Mouse (Mus musculus) ovary, postnatal 14 days (tissue): ENCODE measurements around the gene Pgap2.

ENCODE experiments used
- DNase-seq: peaks from one replicate; pipeline ENCODE4 v3.0.0; 2022; ENCODE audit warnings: low spot score

Pgap2 gene

DNA sequence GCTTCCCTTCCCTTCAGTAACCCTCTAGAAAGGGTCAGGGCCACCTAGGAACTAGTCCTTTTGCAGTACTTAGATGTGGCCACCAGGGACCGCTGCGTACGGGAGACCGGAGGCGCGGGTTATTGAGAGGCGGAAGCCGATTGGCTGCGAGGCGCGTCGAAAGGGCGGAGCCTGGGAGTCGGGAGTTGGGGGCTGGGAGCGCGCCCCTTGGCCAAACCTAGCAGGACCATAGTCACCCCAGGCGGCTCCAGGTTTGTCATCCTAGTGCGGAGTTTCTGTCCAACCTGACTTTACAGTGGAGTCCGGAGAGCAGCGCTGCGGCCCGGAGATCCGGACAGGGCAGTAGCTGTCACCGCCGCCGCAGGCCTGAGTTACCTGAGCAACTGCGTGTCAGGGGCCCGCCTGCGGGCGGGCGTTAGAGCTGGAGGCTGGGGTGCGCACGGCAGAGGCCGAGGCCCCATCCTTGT lies 57.1 kb downstream of the Pgap2 start:
- peak; percentile 93 for DNase-seq

DNA sequence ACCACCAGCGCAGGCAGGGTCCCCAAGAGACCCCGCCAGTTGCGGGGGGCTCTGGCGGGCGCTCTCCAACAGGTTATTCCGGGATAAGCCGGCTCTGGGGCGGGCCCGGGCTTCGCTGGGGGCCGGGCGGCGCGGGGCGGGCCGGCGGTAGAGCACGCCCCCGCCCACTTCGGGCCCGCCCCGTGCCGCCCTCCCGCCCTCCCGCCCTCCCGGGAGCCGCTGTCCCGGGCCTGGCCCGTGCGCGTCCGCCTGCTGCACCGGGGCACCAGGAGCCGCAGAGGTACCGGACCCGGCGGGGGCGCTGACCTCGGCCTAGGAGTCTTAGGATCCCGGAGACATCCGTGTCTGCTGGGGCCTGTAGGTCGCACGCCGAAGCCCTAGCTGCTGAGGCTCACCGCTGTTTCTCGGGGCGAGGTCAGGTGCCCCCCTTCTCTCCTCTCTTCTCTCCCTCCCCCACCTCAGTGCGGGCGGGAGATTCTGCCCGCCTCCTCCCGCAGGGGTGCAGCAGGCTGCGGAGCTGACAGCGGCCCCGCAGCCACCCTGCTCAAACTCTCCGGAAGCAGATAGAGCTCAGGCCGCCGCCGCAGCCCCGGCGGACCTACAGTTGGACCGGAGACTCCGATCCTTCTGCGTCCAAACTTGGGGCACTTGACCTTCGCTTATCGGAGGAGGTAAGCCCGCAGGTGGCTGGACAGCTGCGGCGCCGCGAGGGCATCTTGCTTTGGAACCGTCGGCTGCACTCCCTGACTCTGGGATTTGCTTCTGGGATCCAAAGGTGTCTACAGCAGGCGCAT lies 57.8 kb downstream of the Pgap2 start, which contains the start of gene Stim1:
Stim1 (plus strand) TSS at position 206 of the 794 bp plus-strand sequence.
- DNase-seq: peak; percentile 42

DNA sequence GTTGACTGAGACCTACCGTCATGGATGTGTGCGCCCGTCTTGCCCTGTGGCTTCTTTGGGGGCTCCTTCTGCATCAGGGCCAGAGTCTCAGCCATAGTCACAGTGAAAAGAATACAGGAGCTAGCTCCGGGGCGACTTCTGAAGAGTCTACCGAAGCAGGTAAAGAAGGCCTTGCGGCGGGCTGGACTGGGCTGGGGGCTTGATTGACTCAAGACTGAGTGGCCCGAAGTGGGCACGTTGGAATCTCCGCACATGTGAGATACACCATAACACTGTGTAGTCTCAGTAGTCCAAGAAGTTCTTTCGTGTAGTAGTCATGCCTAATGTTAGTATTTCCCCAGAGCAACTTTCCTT lies 58.4 kb downstream of the Pgap2 start:
- DNase-seq: no peak

- DNase-seq: no peak
Observed at GRCm38 (mm10) chr7:102272422-102272948, 62.5 kb downstream of the Pgap2 start.

DNA sequence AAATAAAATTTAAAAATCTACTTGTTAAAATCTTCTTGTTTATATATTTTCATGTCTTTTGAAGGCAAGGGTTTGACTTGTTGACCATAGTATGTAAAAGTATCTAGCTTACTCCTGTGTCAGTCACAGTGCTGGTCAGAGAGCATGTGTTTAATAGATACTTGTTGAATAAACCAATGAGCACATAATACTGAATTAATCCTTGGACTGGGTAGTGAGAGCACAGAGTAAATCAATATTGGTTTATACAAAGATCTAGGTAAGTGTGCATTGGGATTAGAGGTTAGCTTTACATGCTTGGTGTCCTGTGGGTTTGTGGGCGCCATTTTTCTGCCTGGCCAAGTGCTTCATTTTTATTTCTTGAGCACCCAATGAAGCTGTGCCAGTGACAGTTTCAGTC lies 71.4 kb downstream of the Pgap2 start:
- no peak for DNase-seq

GRCm38 (mm10) chr7:102282261-102282660 lies 72.3 kb downstream of the Pgap2 start:
- DNase-seq: no peak
